Mouse (Mus musculus) spleen, adult 2 months (tissue): ENCODE measurements around the gene Spag16. TPM values are rescaled to one million over a fixed set of nuclear protein-coding genes. Genes with fewer than 3 reads are reported as not detected.

Experiments
- DNase-seq, 2 experiments: peaks; one replicate each; pipeline versions ENCODE4 v3.0.0 to v3.0.0-alpha.2; 2012 to 2021; ENCODE audit warnings: low spot score in 2 of 2, low read depth in 1 of 2
- H3K27ac ChIP-seq: fragments of 200-500 bp; 2 replicates; pipeline ENCODE4 v1.5.1; 2012; ENCODE audit warnings: low read length, inconsistent platforms; ENCODE audit not compliant: insufficient read depth
- H3K27me3 ChIP-seq: fragments of 200-500 bp; 2 replicates; pipeline ENCODE4 v1.6.1; 2012; ENCODE audit warnings: mild to moderate bottlenecking, moderate library complexity, low read length, inconsistent platforms; ENCODE audit not compliant: control insufficient read depth, insufficient read depth
- H3K36me3 ChIP-seq: fragments of 200-500 bp; 2 replicates; pipeline ENCODE4 v1.6.1; 2012; ENCODE audit warnings: mild to moderate bottlenecking, low read length, inconsistent platforms; ENCODE audit not compliant: control insufficient read depth, insufficient read depth
- H3K4me1 ChIP-seq: fragments of 200-500 bp; 2 replicates; pipeline ENCODE4 v1.6.1; 2011; ENCODE audit warnings: inconsistent platforms; ENCODE audit not compliant: control insufficient read depth, insufficient read depth, insufficient read length
- H3K4me3 ChIP-seq: fragments of 200-500 bp; 2 replicates; pipeline ENCODE4 v1.5.1; 2011; ENCODE audit warnings: mild to moderate bottlenecking, inconsistent platforms; ENCODE audit not compliant: insufficient read depth, insufficient read length; ENCODE audit errors: extremely low read depth
- CTCF ChIP-seq: fragments of 200-500 bp; IDR thresholded peaks from 2 replicates; pipeline ENCODE4 v1.5.1; 2011; ENCODE audit warnings: mild to moderate bottlenecking, inconsistent platforms; ENCODE audit not compliant: insufficient read depth, insufficient read length, insufficient replicate concordance; ENCODE audit errors: extremely low read depth
- POLR2A ChIP-seq: fragments of 200-500 bp; IDR thresholded peaks from 2 replicates; pipeline ENCODE4 v1.6.1; 2011; ENCODE audit warnings: low read depth, low read length, inconsistent platforms
- WGBS: fragments of 180-500 bp; shearing (Covaris S2); methylation state at CpG from one replicate; pipeline ENCODE4 v1.1.7; 2018; 5-methylcytosine and 5-hydroxymethylcytosine counted together
- polyA plus RNA-seq: library from polyadenylated mRNA; depleted of rRNA; stranded (reverse); fragments of >200 nt; gene quantifications from 2 replicates; pipeline ENCODE4 v1.2.3, GENCODE M21; 2012; rRNA removed

Spag16 gene
- polyA plus RNA-seq, 1 experiment, result not detected

GRCm38 (mm10) chr1:70652719-70653118 is 825.9 kb downstream of the Spag16 start:
- H3K4me1 ChIP-seq, result no peaks in the 10 kb centered on the region
- H3K36me3 ChIP-seq, result no peaks in the 10 kb centered on the region
- no peak for TF ChIP-seq CTCF
- TF ChIP-seq POLR2A, result no peak
- 90% methylated on average over 4 of the region's 4 CpGs for WGBS
- H3K27me3 ChIP-seq, result no peaks in the 10 kb centered on the region
- no peak for DNase-seq
- no peak overlapping the region for H3K27ac ChIP-seq
- H3K4me3 ChIP-seq, result no peak overlapping the region

DNA sequence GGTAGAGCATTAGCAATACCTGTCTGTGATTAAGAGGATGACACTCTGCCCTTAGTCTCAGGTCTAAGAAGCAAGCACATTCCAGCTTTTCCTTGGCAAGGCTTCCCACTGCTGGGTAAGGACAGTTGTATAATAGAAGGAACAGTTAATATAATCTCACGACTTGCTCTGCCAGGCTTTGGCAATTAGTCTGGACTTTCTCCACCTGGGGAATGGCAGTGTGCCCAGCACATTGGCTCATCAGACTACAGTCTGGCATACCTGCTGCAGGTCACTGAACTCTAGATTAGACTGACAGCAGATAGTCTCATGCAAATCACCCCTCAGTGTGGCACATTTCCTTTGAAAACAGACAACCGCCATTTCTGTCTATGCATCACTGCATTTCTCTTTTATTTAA is 865.8 kb downstream of the Spag16 start:
- TF ChIP-seq CTCF (no peak), POLR2A (no peak)
- DNase-seq, result no peak
- WGBS, result 96% methylated on average over 2 of the region's 2 CpGs

DNA sequence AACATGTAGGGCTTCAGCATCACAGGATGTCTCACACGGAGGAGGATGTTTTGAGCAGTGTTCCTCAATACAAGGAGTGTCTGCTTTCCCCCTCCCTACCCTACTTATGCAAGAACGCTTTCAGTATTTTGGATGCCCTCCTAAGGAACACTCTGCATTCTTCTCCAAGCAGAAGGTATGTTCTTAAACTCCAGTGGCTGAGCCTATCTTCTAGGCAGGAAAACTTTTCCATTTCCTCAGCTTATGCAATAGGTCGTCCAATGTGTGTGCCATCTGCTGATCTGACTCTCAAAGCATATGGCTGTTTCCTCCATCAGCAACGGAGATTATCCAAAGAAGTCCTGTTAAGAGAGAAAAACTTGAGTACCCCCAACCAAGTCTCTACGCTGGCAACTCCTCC is 873.5 kb downstream of the Spag16 start:
- H3K27ac ChIP-seq, result no peak overlapping the region
- H3K36me3 ChIP-seq, result no peaks in the 10 kb centered on the region
- no peaks in the 10 kb centered on the region for H3K27me3 ChIP-seq
- no peak for DNase-seq
- WGBS, result 75% methylated on average over 5 of the region's 5 CpGs
- H3K4me3 ChIP-seq, result no peak overlapping the region
- no peaks in the 10 kb centered on the region for H3K4me1 ChIP-seq
- TF ChIP-seq CTCF (no peak), POLR2A (no peak)

More for the DNA sequence above, 865.8 kb downstream of the Spag16 start:
- Histone ChIP-seq H3K4me1 (no peaks in the 10 kb centered on the region), H3K27ac (no peak overlapping the region), H3K27me3 (no peaks in the 10 kb centered on the region), H3K36me3 (no peaks in the 10 kb centered on the region), H3K4me3 (no peak overlapping the region)

- WGBS, result 79% methylated on average over 3 of the region's 3 CpGs
- Histone ChIP-seq H3K27me3 (no peaks in the 10 kb centered on the region), H3K27ac (no peak overlapping the region), H3K4me3 (no peak overlapping the region), H3K36me3 (no peaks in the 10 kb centered on the region), H3K4me1 (no peaks in the 10 kb centered on the region)
- DNase-seq, result no peak
- TF ChIP-seq CTCF (no peak), POLR2A (no peak)
Measured at GRCm38 (mm10) chr1:70703934-70704333, 877.2 kb downstream of the Spag16 start.

DNA sequence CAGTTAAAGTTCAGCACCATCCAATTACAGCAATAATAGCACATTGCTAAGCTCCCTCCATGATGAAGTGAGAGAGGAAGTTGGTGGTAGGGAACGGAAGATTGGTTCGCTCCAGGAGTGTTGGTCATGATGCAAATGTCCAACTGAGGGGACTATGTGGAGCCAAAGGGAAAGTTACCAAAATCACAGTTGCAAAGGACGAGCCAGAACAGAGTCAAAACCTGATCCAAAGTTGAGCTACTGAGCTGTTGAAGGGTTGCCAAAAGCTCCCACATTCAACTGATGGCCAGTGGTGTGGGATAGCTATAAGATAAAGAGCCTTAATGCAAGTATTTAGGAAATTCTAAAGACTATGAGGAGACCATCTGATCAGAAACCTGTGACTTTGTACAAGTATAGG is 879.1 kb downstream of the Spag16 start:
- TF ChIP-seq CTCF (no peak), POLR2A (no peak)
- Histone ChIP-seq H3K27ac (no peak overlapping the region), H3K36me3 (no peaks in the 10 kb centered on the region), H3K27me3 (no peaks in the 10 kb centered on the region), H3K4me3 (no peak overlapping the region), H3K4me1 (no peaks in the 10 kb centered on the region)
- 76% methylated on average over 3 of the region's 3 CpGs for WGBS
- no peak for DNase-seq

DNA sequence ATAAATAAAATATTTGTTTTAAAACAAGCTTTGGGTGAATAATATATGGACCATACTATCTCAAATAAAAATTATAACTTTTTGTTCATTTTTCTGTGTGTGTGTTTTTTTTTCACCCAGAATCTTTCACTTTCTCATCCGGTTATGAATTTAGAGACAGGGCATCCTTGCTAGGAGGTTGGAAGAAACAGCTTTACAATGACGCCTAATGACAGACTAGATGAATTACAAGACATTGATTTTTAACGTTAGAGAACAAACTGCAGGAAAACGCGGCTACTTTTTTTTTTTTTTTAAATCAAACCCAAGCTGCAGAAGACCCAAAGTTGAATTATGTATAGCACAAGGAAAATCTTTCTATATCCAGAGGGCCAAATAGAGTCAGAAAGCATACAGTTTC is 898.3 kb downstream of the Spag16 start:
- TF ChIP-seq CTCF (no peak), POLR2A (no peak)
- H3K36me3 ChIP-seq, result no peaks in the 10 kb centered on the region
- H3K4me1 ChIP-seq, result no peaks in the 10 kb centered on the region
- H3K4me3 ChIP-seq, result no peak overlapping the region
- WGBS, result 64% methylated on average over 5 of the region's 5 CpGs
- no peak overlapping the region for H3K27ac ChIP-seq
- no peaks in the 10 kb centered on the region for H3K27me3 ChIP-seq
- DNase-seq, result no peak

DNA sequence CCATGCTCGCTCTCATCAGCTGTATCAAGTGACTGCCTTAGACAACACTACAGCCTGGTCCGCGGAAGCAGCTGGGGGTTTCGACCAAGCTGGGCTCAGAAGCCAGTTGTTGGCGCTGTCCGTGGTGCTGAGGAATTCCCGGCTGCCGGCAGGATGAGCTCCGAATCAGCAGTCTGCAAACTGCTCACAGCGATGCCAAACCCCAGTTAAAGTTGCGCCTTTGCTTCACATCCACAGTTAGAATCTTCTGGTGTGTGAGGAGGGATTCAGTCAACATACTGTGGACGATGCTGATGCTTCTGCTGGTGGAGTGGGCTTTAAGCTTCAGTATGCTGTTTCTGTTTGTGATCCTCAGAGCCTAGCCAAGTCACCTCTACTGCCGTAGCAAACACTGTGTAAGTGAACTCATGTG is 898.9 kb downstream of the Spag16 start, which contains the start of gene Vwc2l:
Gene Vwc2l, plus strand, starts transcription at position 61 of the 412 bp plus-strand sequence.
- DNase-seq, result no peak
- H3K27ac ChIP-seq, result no peak within 1 kb of the TSS
- no peaks in the 10 kb centered on the region for H3K4me1 ChIP-seq
- H3K27me3 ChIP-seq, result no peaks in the 10 kb centered on the region
- no peaks in the 10 kb centered on the region for H3K36me3 ChIP-seq
- 14% methylated on average over 13 of the region's 13 CpGs for WGBS
- no peak within 1 kb of the TSS for H3K4me3 ChIP-seq
- TF ChIP-seq CTCF, result no peak
- TF ChIP-seq POLR2A, result no peak

Other genes with a start within 250 kb of the Spag16 start
- gene Ikzf2, start 139.7 kb upstream of the Spag16 start, polyA plus RNA-seq, result 0.89 and 1.3 TPM in 2 replicates